Mouse (Mus musculus): ENCODE measurements at regions not wholly inside any gene's neighbourhood (a gene's known extent, or its start where the extent isn't known, plus 50 kb on each side); places are given as distances from the start of the nearest gene placed in this dataset.

DNA sequence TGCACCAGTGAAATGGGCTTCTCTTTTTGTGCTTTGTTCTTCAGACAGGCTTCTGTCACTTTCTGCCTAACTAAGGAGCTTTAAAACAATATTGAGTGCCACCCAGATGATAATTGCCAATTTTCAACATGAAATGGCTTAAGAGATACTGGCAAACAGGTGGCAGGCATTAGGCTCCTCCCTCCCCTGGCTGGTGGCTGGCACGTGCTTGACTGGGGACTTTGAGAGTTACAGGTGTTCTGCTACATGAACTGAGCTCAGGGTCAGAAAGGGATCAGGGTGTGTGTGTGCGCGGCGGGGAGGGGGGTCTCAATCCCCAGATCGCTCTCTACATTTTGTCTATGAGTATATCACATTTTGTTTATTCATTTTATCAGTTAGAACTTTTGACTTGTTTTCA lies 245.4 kb downstream of the Ndfip2 start:
- Histone ChIP-seq H3K36me3 (replicated peaks in 1 of 2; ENCODE audit: control insufficient read depth in 1 of 2, insufficient read depth in 1 of 2, low read length in 1 of 2) (no peaks in the 10 kb centered on the region), H3K79me2 (replicated peaks; ENCODE audit: control insufficient read depth, extremely low read depth, insufficient read depth, poor library complexity, severe bottlenecking) (no peaks in the 10 kb centered on the region)

DNA sequence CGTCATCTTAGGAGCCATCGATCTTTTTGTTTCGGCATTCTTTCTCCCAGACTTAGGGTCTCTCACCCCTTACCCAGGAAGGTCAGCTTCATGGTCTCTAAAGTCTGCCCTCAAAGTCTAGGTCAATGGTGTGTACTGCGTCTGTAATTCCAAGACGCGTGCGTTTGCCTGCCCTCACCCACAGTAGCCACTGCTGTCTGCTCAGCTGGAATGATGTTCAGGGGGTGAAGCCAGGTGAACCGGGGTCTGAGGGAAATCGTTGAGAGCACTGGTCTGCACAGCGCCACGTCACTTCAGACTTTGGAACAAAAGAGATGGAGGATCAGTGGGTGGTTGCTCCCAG lies 244.2 kb downstream of the Ndfip2 start:
- Histone ChIP-seq H3K27ac (ENCODE audit: insufficient read depth, low read depth) (no peak overlapping the region), H3K36me3 (replicated peaks in 1 of 2; ENCODE audit: control insufficient read depth in 1 of 2, insufficient read depth in 1 of 2, low read length in 1 of 2) (no peaks in the 10 kb centered on the region), H3K4me2 (ENCODE audit: insufficient read depth, low read depth, poor library complexity, severe bottlenecking) (no peak overlapping the region), H3K4me1 (ENCODE audit: control insufficient read depth in 1 of 2, insufficient read depth in 2 of 2) (no peaks in the 10 kb centered on the region; a peak in 1 of 4 replicates), H3K9me3 (replicated peaks; ENCODE audit: low read length) (peaks cover 34% of the 10 kb centered on the region), H3K9ac (ENCODE audit: insufficient read depth, low read depth) (no peak overlapping the region), H3K79me2 (replicated peaks; ENCODE audit: control insufficient read depth, extremely low read depth, insufficient read depth, poor library complexity, severe bottlenecking) (no peaks in the 10 kb centered on the region), H3K4me3 (replicated peaks in 1 of 3; ENCODE audit: low read depth in 2 of 3, low read length in 2 of 3, poor library complexity in 1 of 3) (no peak overlapping the region), H3K27me3 (replicated peaks) (no peaks in the 10 kb centered on the region)
- in situ Hi-C loops (cut with MboI; ENCODE audit: low pct_ligation_motif_present, low pct_unique_long_range_greater_than_20kb, low sequenced_read_pairs) (no loop called here), dilution Hi-C loops (cut with MboI; ENCODE audit: extremely low pct_ligation_motif_present, extremely low pct_unique_long_range_greater_than_20kb, low sequenced_read_pairs) (no loop called here)
- no peak for DNase-seq (ENCODE audit: extremely low read depth)
- TF ChIP-seq RAD21 (IDR thresholded peaks at IDR 0.05; ENCODE audit: low read depth, low read length) (no peak), E2F4 (IDR thresholded peaks at IDR 0.05; ENCODE audit: insufficient replicate concordance, low read depth, low read length) (no peak), UBTF (IDR thresholded peaks at IDR 0.05; ENCODE audit: low read depth, low read length) (no peak), ZNF384 (IDR thresholded peaks at IDR 0.05; ENCODE audit: low read depth, low read length) (no peak), MEF2A (IDR thresholded peaks at IDR 0.05; ENCODE audit: borderline replicate concordance, low read depth, low read length) (no peak), HCFC1 (IDR thresholded peaks at IDR 0.05; ENCODE audit: low read depth, low read length) (no peak), MAX (IDR thresholded peaks at IDR 0.05; ENCODE audit: low read length) (no peak), CTCF (conservative IDR thresholded peaks at IDR 0.05 in 1 of 2, IDR thresholded peaks at IDR 0.05 in 1 of 2; ENCODE audit: low read depth in 2 of 2, low read length in 2 of 2) (no peak), GABPA (IDR thresholded peaks at IDR 0.05; ENCODE audit: insufficient replicate concordance, low read depth, low read length) (no peak), TCF12 (IDR thresholded peaks at IDR 0.05; ENCODE audit: low read depth, low read length) (no peak)

More for the DNA sequence above, 245.4 kb downstream of the Ndfip2 start:
- Histone ChIP-seq H3K4me3 (replicated peaks in 1 of 3; ENCODE audit: low read depth in 2 of 3, low read length in 2 of 3, poor library complexity in 1 of 3) (no peak overlapping the region), H3K4me1 (ENCODE audit: control insufficient read depth in 1 of 2, insufficient read depth in 2 of 2) (no peaks in the 10 kb centered on the region; a peak in 1 of 4 replicates), H3K9ac (ENCODE audit: insufficient read depth, low read depth) (no peak overlapping the region), H3K27me3 (replicated peaks) (no peaks in the 10 kb centered on the region), H3K4me2 (ENCODE audit: insufficient read depth, low read depth, poor library complexity, severe bottlenecking) (no peak overlapping the region), H3K27ac (ENCODE audit: insufficient read depth, low read depth) (no peak overlapping the region), H3K9me3 (replicated peaks; ENCODE audit: low read length) (peaks cover 36% of the 10 kb centered on the region)
- in situ Hi-C loops (cut with MboI; ENCODE audit: low pct_ligation_motif_present, low pct_unique_long_range_greater_than_20kb, low sequenced_read_pairs): no loop called here
- no peak for DNase-seq (ENCODE audit: extremely low read depth)
- TF ChIP-seq KAT2A (IDR thresholded peaks at IDR 0.05; ENCODE audit: insufficient replicate concordance, low read length): no peak
- TF ChIP-seq ZNF384 (IDR thresholded peaks at IDR 0.05; ENCODE audit: low read depth, low read length): no peak
- TF ChIP-seq NELFE (IDR thresholded peaks at IDR 0.05; ENCODE audit: low read depth, low read length): no peak
- TF ChIP-seq EP300 (IDR thresholded peaks at IDR 0.05; ENCODE audit: low read length): no peak
- no peak for TF ChIP-seq ZC3H11A (IDR thresholded peaks at IDR 0.05; ENCODE audit: low read depth, low read length)
- TF ChIP-seq UBTF (IDR thresholded peaks at IDR 0.05; ENCODE audit: low read depth, low read length): no peak
- no peak for TF ChIP-seq ETS1 (conservative IDR thresholded peaks at IDR 0.05; ENCODE audit: low read depth, low read length)
- no peak for TF ChIP-seq POLR2AphosphoS2 (IDR thresholded peaks at IDR 0.05; ENCODE audit: low read depth, low read length)
- TF ChIP-seq E2F4 (IDR thresholded peaks at IDR 0.05; ENCODE audit: insufficient replicate concordance, low read depth, low read length): no peak
- no peak for TF ChIP-seq USF2 (conservative IDR thresholded peaks at IDR 0.05; ENCODE audit: low read depth, low read length)
- no peak for TF ChIP-seq MAZ (IDR thresholded peaks at IDR 0.05; ENCODE audit: low read depth, low read length)
- dilution Hi-C loops (cut with MboI; ENCODE audit: extremely low pct_ligation_motif_present, extremely low pct_unique_long_range_greater_than_20kb, low sequenced_read_pairs): no loop called here

Measured in CH12.LX (cell line).